Mouse (Mus musculus) megakaryocyte, embryonic 14.5 days (primary cell): ENCODE measurements around the gene Inpp4a.

Experiments
- FLI1 ChIP-seq: IDR thresholded peaks from 2 replicates; pipeline ENCODE4 v1.6.1; 2012; ENCODE audit warnings: low read length, inconsistent platforms, mixed read lengths
- GATA1 ChIP-seq: IDR thresholded peaks from 3 replicates; pipeline ENCODE4 v1.6.1; 2012; ENCODE audit warnings: mixed read lengths, low read length, inconsistent platforms, borderline replicate concordance

GRCm38 (mm10) chr1:37258443-37258842 is 41.2 kb upstream of the Inpp4a start:
- TF ChIP-seq GATA1 (no peak), FLI1 (no peak)
